Mouse (Mus musculus): ENCODE results near the gene 4930579G24Rik.
A peak's percentile ranks its signal among the peaks of the same experiment; 100 is the strongest.

The 4930579G24Rik gene

GRCm38 (mm10) chr3:79628561-79629415 is at the start of gene 4930579G24Rik:
TSS of gene 4930579G24Rik (plus strand) at chr3:79629079.
- DNase-seq (ENCODE audit: low read depth, low spot score), result peak; percentile 99

DNA sequence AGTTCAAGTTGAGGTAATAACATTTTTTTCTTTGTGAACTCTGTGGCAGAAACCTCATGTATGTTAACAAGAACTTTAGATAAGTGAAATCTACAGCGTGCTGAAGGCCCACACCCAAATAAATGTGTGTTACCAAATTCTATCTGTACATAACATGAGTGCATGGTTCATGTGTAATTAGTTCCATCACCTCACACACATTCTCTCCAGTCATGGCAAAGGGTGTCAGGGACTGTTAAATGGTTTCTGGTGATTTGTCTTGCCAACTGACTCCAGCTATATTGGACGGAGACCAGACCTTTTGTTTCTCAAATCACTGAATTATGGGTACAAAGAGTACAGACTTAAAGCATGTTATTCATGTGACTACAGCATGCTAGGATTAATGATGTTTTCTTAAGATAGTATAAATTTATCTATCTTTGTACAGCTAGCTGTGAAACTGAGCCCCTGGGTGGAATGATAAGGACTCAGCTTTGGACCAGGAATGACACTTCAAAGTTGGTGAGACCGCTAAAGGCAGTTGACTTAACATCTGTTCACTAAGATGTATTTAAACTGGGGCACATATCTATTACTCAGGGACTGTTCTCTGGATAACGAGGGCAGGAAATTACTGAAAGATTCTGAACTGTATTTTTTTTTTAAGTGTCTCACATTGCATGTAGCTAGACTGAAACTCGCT is 48.8 kb upstream of the 4930579G24Rik start:
- no peak for DNase-seq (ENCODE audit: low read depth, low spot score)

GRCm38 (mm10) chr3:79586804-79587203 is 42.1 kb upstream of the 4930579G24Rik start:
- DNase-seq (ENCODE audit: low read depth, low spot score), result peak; percentile 69

DNA sequence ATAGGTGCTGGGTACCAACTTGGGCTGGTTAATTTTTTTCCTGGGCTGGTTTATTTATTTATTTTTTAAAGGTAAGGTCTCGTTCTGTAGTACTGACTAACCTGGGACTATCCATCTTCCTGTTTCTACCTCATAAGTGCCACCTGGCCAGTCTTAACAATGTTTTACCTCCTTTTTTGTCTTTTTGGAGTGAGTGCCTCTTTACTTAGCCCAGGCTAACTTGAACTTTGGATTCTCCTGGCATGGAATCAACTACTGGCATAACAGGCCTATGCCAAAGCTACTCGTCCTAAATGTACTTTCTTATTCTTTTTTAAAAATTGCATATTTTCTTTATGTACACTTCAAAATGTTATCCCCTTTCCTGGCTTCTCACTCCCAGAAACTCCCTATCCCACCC is 39.2 kb upstream of the 4930579G24Rik start:
- no peak for DNase-seq (ENCODE audit: low read depth, low spot score)

GRCm38 (mm10) chr3:79590863-79591792 is 37.8 kb upstream of the 4930579G24Rik start, which contains the start of gene Ppid:
TSS of gene Ppid (plus strand) at chr3:79591342.
- DNase-seq (ENCODE audit: low read depth, low spot score), result peak; percentile 65

DNA sequence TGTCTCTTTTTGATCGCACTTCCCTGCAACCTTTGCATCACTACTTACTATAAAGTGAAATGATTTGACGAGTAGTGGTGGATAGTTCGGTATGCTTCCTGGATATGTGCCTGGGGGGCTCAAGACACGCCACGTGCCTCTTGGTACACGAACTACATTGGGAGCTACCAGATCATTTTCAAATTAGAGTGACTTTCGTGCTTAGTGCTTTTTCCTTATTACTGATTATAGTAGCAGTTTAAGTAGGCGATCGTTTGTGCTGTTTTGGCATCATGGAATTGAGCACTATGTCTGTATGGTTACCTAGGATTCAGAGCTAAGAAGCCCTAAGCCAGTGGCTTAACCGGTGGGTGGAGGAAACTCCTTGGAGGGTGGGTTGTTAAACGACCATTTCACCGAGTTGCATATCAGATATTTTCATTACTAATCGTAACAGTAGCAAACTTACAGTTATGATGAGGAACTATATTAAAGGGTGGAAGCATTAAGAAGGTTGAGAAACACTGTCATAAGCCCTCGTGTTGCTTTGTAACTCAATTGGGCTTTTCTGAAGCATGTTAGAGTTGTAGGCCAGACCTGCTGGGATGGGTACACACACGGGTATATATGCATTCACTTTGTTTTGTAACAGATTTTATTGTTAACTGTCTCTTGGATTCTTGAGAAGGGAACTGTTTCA is 36.9 kb upstream of the 4930579G24Rik start:
- no peak for DNase-seq (ENCODE audit: low read depth, low spot score)

GRCm38 (mm10) chr3:79595468-79595867 is 33.4 kb upstream of the 4930579G24Rik start:
- no peak for DNase-seq (ENCODE audit: low read depth, low spot score)

DNA sequence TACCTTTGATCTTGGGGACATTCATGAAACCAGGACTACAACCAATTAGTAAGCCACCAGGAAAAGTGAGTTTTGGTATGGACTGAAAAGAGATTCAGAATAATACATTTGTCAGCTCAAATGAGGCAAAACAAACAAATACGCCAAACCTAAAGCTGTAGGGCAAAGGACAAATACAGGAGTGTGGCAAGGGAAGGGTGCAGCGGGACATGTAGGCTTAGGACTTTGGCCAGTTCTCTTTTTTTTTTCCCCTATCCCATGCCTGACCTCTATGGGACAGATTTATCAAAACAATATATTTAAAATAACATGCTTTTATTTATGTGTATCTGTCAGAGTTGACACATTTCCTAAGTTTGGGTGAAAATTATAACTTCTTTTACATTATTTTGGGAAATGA is 19.0 kb upstream of the 4930579G24Rik start:
- DNase-seq (ENCODE audit: low read depth, low spot score), result no peak

GRCm38 (mm10) chr3:79627484-79628181 is 1.2 kb upstream of the 4930579G24Rik start:
- no peak for DNase-seq (ENCODE audit: low read depth, low spot score)

- DNase-seq (ENCODE audit: low read depth, low spot score), result no peak
Measured at GRCm38 (mm10) chr3:79628182-79628560, 708 bp upstream of the 4930579G24Rik start.

GRCm38 (mm10) chr3:79629416-79629730 is 494 bp downstream of the 4930579G24Rik start, which contains the start of gene Etfdh:
TSS of gene Etfdh (minus strand) at chr3:79629500.
- DNase-seq (ENCODE audit: low read depth, low spot score), result no peak

DNA sequence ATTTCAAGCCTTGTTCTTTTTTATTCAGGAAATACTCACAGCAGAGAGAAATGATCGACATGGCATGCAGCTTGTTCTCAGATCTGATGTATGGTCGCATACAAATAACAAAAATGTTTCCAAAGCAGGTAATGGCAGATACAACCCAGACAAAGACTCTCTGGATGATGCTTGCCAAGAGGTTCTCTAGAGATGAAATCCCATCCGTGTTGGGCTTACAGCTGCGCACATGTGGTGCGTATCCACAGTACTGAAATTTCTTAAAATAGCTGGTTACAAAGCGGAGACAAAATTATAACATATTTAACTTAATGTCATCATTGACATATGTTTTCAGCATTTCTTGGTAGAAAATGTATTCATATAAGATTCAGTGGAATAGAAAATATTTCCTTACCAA is 23.2 kb downstream of the 4930579G24Rik start:
- DNase-seq (ENCODE audit: low read depth, low spot score), result no peak

- no peak for DNase-seq (ENCODE audit: low read depth, low spot score)
Measured at GRCm38 (mm10) chr3:79656682-79657081, 27.8 kb downstream of the 4930579G24Rik start.

DNA sequence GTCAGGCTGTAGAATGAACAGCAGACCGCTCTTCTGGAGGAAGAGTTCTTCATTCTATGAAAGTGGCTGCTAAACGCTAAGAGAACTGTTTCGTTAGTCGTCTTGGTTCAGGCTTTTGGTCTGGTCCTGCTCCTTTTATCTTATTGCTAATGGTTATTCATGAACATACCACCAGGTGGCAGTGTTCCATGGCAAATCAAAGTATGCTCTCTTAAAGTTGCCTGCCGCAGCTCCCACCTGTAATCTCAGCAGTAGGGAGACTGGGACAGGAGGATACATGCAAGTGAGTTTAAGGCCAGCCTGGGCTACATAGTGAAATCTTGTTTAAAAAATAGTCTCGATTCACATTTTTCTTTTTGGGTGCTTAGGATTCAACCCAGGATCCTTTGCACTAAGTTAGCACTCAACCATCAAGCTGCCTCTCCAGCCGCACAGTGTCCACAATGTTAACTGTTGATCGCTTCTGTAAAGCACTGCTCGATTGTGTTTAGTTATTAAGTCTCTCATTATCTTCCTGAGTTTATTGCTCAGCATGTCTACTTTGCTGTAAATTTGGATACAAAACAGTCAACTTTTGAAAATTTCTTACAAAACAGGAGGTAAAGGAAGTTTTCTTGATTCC is 36.0 kb downstream of the 4930579G24Rik start:
- peak; percentile 44 for DNase-seq (ENCODE audit: low read depth, low spot score)

GRCm38 (mm10) chr3:79670556-79670955 is 41.7 kb downstream of the 4930579G24Rik start:
- DNase-seq (ENCODE audit: low read depth, low spot score), result no peak

GRCm38 (mm10) chr3:79672188-79672587 is 43.3 kb downstream of the 4930579G24Rik start:
- DNase-seq (ENCODE audit: low read depth, low spot score), result no peak

DNA sequence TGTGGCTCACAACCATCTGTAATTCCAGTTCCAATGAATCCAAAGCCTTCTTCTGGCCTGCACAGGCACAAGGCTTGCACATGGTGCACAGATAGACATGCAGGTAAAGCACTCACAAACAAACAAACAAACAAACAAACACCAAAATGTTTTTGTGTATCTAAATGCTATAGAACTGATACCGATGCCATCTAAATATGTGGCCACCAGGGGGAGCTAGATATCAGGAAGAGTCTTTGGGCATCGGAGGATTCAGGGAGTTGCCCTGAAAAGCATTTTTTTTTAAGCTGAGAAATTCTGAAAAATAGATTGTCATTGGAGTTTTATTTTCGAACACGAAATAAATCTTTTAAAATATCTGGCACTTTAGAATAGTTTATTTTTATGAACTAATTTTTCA is 44.2 kb downstream of the 4930579G24Rik start:
- peak; percentile 40 for DNase-seq (ENCODE audit: low read depth, low spot score)

DNA sequence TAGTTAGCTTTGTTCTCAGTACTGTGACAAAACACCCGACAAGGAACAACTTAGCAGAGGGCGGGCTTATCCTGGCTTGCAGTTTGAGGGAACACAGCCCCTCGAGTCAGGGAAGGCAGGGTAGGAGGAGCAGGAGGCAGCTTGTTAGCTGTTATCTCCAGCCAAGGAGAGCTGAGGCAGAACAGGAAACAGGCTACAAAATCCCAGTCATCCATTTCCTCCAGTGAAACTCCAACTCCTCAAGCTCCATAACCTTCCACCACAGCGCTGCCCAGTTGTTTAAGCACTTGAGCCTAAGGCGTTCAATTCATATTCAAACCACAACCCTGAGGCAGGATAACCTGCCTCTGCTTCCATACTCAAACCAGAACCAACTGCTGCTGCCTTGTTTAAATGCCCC is 45.8 kb downstream of the 4930579G24Rik start:
- DNase-seq (ENCODE audit: low read depth, low spot score), result no peak

DNA sequence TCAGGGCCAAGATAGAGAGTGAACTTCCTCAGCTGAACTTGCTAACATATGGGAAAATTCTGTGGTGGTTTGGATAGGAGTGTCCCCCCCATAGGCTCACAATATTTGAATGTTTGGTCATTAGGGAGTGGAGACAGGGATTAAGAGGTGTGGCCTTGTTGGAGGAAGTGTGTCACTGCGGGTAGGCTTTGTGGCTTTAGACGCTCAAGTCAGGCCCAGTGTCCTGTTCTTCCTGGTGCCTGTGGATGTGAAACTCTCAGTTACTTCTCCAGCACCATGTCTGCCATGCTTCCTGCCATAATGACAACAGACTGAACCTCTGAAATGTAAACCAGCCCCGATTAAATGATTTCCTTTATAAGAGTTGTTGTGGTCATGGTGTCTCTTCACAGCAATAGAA is 47.5 kb downstream of the 4930579G24Rik start:
- DNase-seq (ENCODE audit: low read depth, low spot score), result no peak

Data from retina, adult 2 months (tissue).